Mouse (Mus musculus): ENCODE measurements around the gene Gpr153. TPM values are rescaled to one million over a fixed set of nuclear protein-coding genes. Genes with fewer than 3 reads are reported as not detected.

The Gpr153 gene
- polyA plus RNA-seq, 1 experiment from 2014 or later: 7.3 TPM

GRCm38 (mm10) chr4:152282721-152283120, 8.7 kb downstream of the Gpr153 start:
- Histone ChIP-seq H3K4me2 (replicated peaks) (peak overlapping the region; percentile 67), H3K9me3 (no peaks in the 10 kb centered on the region), H3K4me3 (replicated peaks) (peak overlapping the region; percentile 29), H3K27me3 (replicated peaks) (peaks cover 75% of the 10 kb centered on the region), H3K4me1 (replicated peaks) (peaks cover 20% of the 10 kb centered on the region), H3K36me3 (no peaks in the 10 kb centered on the region), H3K9ac (no peak overlapping the region), H3K27ac (no peak overlapping the region)
- 18% methylated on average over 33 of the region's 34 CpGs for WGBS
- ATAC-seq: no peak

- Histone ChIP-seq H3K9ac (no peak overlapping the region), H3K9me3 (no peaks in the 10 kb centered on the region), H3K27me3 (replicated peaks) (peaks cover 82% of the 10 kb centered on the region), H3K36me3 (no peaks in the 10 kb centered on the region), H3K27ac (no peak overlapping the region), H3K4me3 (replicated peaks) (peak overlapping the region; percentile 29), H3K4me2 (replicated peaks) (peak overlapping the region; percentile 67), H3K4me1 (replicated peaks) (peaks cover 20% of the 10 kb centered on the region)
- WGBS: 5% methylated on average over 70 of the region's 70 CpGs
- peak; percentile 89 for ATAC-seq
Observed at GRCm38 (mm10) chr4:152283186-152283950, 9.3 kb downstream of the Gpr153 start.

DNA sequence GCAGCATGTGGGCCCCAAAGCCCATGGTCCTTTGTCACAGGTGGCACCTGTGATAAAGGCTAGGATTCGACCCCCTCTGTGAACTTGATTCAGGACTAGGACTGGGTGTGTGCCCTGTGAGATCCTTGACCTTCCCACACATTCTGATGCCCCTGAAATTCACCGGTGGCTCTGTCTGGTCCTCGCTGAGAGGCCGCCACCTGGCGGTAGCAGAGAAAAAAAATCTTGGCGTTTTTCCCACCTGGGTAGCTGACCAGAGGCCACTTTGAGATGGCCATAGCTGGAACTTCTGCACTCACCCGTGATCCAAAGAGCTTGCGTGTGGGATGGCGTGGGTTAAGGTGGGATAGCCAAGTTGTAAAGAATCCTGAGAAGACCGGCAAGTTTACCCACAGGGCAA, 11.5 kb downstream of the Gpr153 start:
- H3K9ac ChIP-seq: no peak overlapping the region
- H3K4me2 ChIP-seq (replicated peaks): no peak overlapping the region
- 3% methylated on average over 10 of the region's 10 CpGs for WGBS
- peaks cover 88% of the 10 kb centered on the region for H3K27me3 ChIP-seq (replicated peaks)
- no peaks in the 10 kb centered on the region for H3K36me3 ChIP-seq
- H3K4me3 ChIP-seq (replicated peaks): no peak overlapping the region
- H3K4me1 ChIP-seq (replicated peaks): peaks cover 25% of the 10 kb centered on the region
- ATAC-seq: no peak
- H3K9me3 ChIP-seq: no peaks in the 10 kb centered on the region
- H3K27ac ChIP-seq: no peak overlapping the region

GRCm38 (mm10) chr4:152286183-152286582, 12.2 kb downstream of the Gpr153 start:
- WGBS: 4% methylated on average over 32 of the region's 32 CpGs
- H3K4me1 ChIP-seq (replicated peaks): peaks cover 28% of the 10 kb centered on the region
- ATAC-seq: no peak
- H3K27me3 ChIP-seq (replicated peaks): peaks cover 88% of the 10 kb centered on the region
- H3K4me2 ChIP-seq (replicated peaks): peak overlapping the region; percentile 44
- no peaks in the 10 kb centered on the region for H3K9me3 ChIP-seq
- peak overlapping the region; percentile 17 for H3K4me3 ChIP-seq (replicated peaks)
- no peak overlapping the region for H3K27ac ChIP-seq
- H3K36me3 ChIP-seq: no peaks in the 10 kb centered on the region
- H3K9ac ChIP-seq: no peak overlapping the region

DNA sequence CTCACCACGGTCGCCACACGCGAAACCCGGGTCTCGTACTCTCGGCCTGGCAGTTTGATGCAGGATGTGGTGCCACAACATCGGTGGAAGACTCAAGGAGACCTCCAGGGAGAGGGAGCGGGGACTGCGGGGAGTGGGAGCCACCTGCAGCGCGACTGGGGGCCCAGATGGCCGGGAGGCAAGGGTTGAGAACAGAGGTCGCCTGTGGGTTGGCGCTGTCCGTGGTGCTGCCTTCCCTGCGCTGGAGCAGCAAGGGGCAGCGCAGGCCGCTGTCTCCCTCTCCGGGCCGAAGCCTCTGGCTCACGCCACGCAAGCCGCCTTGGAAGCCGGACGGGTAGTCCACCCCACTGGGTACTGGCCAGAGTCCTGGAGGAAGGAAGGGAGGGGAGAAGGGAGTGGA, 12.9 kb downstream of the Gpr153 start:
- no peak overlapping the region for H3K4me3 ChIP-seq (replicated peaks)
- peaks cover 88% of the 10 kb centered on the region for H3K27me3 ChIP-seq (replicated peaks)
- 0 out of 2 replicates have a peak, but pooled peaks have one; percentile 23 for ATAC-seq

GRCm38 (mm10) chr4:152287317-152288120, 13.5 kb downstream of the Gpr153 start:
- Histone ChIP-seq H3K4me2 (replicated peaks) (no peak overlapping the region), H3K36me3 (no peaks in the 10 kb centered on the region), H3K27me3 (replicated peaks) (peaks cover 88% of the 10 kb centered on the region), H3K9me3 (no peaks in the 10 kb centered on the region), H3K4me3 (replicated peaks) (no peak overlapping the region), H3K9ac (no peak overlapping the region), H3K4me1 (replicated peaks) (peaks cover 34% of the 10 kb centered on the region), H3K27ac (no peak overlapping the region)
- WGBS: 24% methylated on average over 19 of the region's 19 CpGs
- no peak for ATAC-seq

More for the DNA sequence above, 12.9 kb downstream of the Gpr153 start:
- H3K36me3 ChIP-seq: no peaks in the 10 kb centered on the region
- H3K4me2 ChIP-seq (replicated peaks): no peak overlapping the region
- H3K9me3 ChIP-seq: no peaks in the 10 kb centered on the region
- WGBS: 8% methylated on average over 26 of the region's 26 CpGs
- H3K9ac ChIP-seq: no peak overlapping the region
- H3K27ac ChIP-seq: no peak overlapping the region
- peaks cover 28% of the 10 kb centered on the region for H3K4me1 ChIP-seq (replicated peaks)

DNA sequence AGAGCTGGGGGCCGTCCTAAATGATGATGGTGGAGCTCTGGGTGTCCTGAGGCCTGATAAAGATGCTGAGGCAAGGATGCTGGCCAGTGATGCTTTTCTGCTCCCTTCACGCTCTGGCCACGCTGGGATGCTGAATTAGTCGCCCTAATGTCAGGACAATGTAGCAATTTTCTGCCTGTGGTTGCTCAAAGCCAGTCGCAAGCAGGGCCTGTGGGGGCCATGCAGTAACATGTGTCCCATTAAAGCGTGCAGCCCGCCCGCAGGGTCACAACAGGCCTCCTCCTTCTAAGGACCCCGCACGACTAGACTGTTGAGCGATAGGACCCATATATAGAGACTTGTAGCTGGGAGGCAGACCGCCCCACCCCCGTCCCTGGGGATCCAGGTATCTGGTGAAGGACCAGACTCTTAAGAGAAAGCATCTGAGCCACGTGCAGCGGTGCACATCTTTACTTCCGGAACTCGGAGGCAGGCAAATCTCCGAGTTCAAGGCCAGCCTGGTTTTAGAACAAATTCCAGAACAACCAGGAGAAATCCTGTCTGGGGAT, 14.4 kb downstream of the Gpr153 start:
- Histone ChIP-seq H3K27ac (no peak overlapping the region), H3K4me2 (replicated peaks) (no peak overlapping the region), H3K4me1 (replicated peaks) (peaks cover 29% of the 10 kb centered on the region), H3K9me3 (no peaks in the 10 kb centered on the region), H3K27me3 (replicated peaks) (peaks cover 88% of the 10 kb centered on the region), H3K9ac (no peak overlapping the region), H3K36me3 (no peaks in the 10 kb centered on the region), H3K4me3 (replicated peaks) (no peak overlapping the region)
- ATAC-seq: no peak
- WGBS: 53% methylated on average over 18 of the region's 18 CpGs

DNA sequence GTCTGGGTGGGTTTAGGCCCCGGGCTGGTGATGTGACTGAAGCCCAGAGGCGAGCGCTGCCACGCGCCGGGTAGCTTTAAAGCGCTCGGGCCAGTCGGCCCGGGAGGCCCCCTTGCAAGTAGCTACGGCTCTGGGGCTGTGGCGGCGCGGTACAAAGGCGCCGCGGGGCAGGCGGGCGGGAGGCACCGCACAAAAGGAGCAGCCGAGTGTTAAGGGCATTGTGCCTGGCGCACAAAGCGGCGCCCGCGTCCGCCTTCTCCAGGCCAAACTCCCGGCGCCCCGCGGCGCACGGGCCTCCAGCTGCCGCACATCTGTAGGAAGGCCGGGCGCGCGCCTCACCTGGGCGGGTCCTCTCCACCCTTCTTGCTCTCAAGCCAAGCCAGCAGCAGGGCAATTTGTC, 16.4 kb downstream of the Gpr153 start:
- H3K9ac ChIP-seq: no peak overlapping the region
- ATAC-seq: no peak

GRCm38 (mm10) chr4:152290991-152291390, 17.0 kb downstream of the Gpr153 start:
- no peak for ATAC-seq

More for the DNA sequence above, 16.4 kb downstream of the Gpr153 start:
- Histone ChIP-seq H3K27ac (no peak overlapping the region), H3K4me3 (replicated peaks) (peak overlapping the region; percentile 29), H3K27me3 (replicated peaks) (peaks cover 78% of the 10 kb centered on the region), H3K36me3 (no peaks in the 10 kb centered on the region), H3K4me2 (replicated peaks) (peak overlapping the region; percentile 54), H3K9me3 (no peaks in the 10 kb centered on the region), H3K4me1 (replicated peaks) (peaks cover 30% of the 10 kb centered on the region; the same call in 1 of the 2 replicates)
- WGBS: under 1% methylated on average over 39 of the region's 39 CpGs

DNA sequence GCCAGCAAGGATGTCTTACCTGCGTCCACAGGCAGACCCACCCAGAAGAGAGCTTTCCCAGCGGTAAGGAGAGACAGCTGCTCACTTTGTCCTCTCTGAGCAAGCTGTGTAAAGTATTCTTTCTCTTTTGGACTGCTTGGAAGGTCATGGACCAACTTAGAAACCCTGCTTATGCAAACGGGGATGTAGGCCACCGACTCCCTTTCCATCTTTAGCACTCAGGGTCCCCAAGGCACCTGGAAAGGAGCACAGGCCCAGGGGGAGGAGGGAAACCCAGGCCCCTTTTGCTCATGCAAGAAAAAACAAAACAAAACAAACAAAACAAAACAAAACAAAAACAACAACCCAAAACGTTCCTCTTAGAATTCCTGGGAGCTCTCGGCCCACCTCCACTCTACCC, 17.5 kb downstream of the Gpr153 start, which contains the start of gene Hes3:
TSS of gene Hes3 (minus strand) at position 101 of the 400 bp plus-strand sequence.
- H3K4me3 ChIP-seq (replicated peaks): peak within 1 kb of the TSS; percentile 29
- no peaks in the 10 kb centered on the region for H3K9me3 ChIP-seq
- H3K27me3 ChIP-seq (replicated peaks): peaks cover 68% of the 10 kb centered on the region
- WGBS: 30% methylated on average over 6 of the region's 6 CpGs
- no peak for ATAC-seq
- H3K36me3 ChIP-seq: no peaks in the 10 kb centered on the region
- peak within 1 kb of the TSS; percentile 54 for H3K4me2 ChIP-seq (replicated peaks)
- peaks cover 30% of the 10 kb centered on the region for H3K4me1 ChIP-seq (replicated peaks)
- H3K27ac ChIP-seq: no peak within 1 kb of the TSS
- no peak within 1 kb of the TSS for H3K9ac ChIP-seq

More at GRCm38 (mm10) chr4:152290991-152291390, 17.0 kb downstream of the Gpr153 start:
- H3K36me3 ChIP-seq: no peaks in the 10 kb centered on the region
- H3K9me3 ChIP-seq: no peaks in the 10 kb centered on the region
- H3K4me2 ChIP-seq (replicated peaks): peak overlapping the region; percentile 54; the same call in 1 of the 2 replicates
- H3K27me3 ChIP-seq (replicated peaks): peaks cover 74% of the 10 kb centered on the region
- WGBS: 26% methylated on average over 11 of the region's 11 CpGs
- no peak overlapping the region for H3K27ac ChIP-seq
- no peak overlapping the region for H3K9ac ChIP-seq
- peaks cover 35% of the 10 kb centered on the region for H3K4me1 ChIP-seq (replicated peaks)
- H3K4me3 ChIP-seq (replicated peaks): no peak overlapping the region

GRCm38 (mm10) chr4:152292102-152292765, 18.2 kb downstream of the Gpr153 start:
- no peaks in the 10 kb centered on the region for H3K36me3 ChIP-seq
- no peak for ATAC-seq
- H3K9ac ChIP-seq: no peak overlapping the region
- WGBS: 14% methylated on average over 12 of the region's 12 CpGs
- peaks cover 61% of the 10 kb centered on the region for H3K27me3 ChIP-seq (replicated peaks)
- H3K9me3 ChIP-seq: no peaks in the 10 kb centered on the region
- no peak overlapping the region for H3K4me3 ChIP-seq (replicated peaks)
- H3K4me1 ChIP-seq (replicated peaks): peaks cover 27% of the 10 kb centered on the region
- no peak overlapping the region for H3K27ac ChIP-seq
- H3K4me2 ChIP-seq (replicated peaks): no peak overlapping the region
